Mouse (Mus musculus) hindbrain, postnatal 0 days (tissue): Measurements from ENCODE around the gene Gch1. TPM values are rescaled to one million over a fixed set of nuclear protein-coding genes. Genes with fewer than 3 reads are reported as not detected.

ENCODE experiments used
- ATAC-seq: fragments of 200-750 bp; cut with Nextera tagmentation; 2 replicates; pipeline ENCODE4 v1.8.0; 2017; ENCODE audit warnings: mild to moderate bottlenecking, moderate TSS enrichment, moderate library complexity
- DNase-seq: peaks from one replicate; pipeline ENCODE4 v3.0.0-alpha.2; 2015; ENCODE audit warnings: low spot score
- H3K27ac ChIP-seq: fragments of 300-500 bp; sonication (generic); 2 replicates; pipeline ENCODE4 v1.5.1; 2014; ENCODE audit warnings: mild to moderate bottlenecking
- H3K27me3 ChIP-seq: fragments of 300-500 bp; sonication (generic); 2 replicates; pipeline ENCODE4 v1.6.1; 2014; ENCODE audit warnings: low read length, mixed read lengths; ENCODE audit not compliant: insufficient read depth
- H3K36me3 ChIP-seq: fragments of 300-500 bp; sonication (generic); 2 replicates; pipeline ENCODE4 v1.6.1; 2014; ENCODE audit warnings: low read length, mixed read lengths; ENCODE audit not compliant: insufficient read depth
- H3K4me1 ChIP-seq: fragments of 300-500 bp; sonication (generic); 2 replicates; pipeline ENCODE4 v1.6.1; 2014; ENCODE audit warnings: antibody characterized with exemption, low read length, mixed read lengths; ENCODE audit not compliant: insufficient read depth
- H3K4me2 ChIP-seq: fragments of 300-500 bp; sonication (generic); 2 replicates; pipeline ENCODE4 v1.6.1; 2014; ENCODE audit warnings: low read depth, mild to moderate bottlenecking, low read length, moderate library complexity, mixed read lengths
- H3K4me3 ChIP-seq: fragments of 300-500 bp; sonication (generic); 2 replicates; pipeline ENCODE4 v1.5.1; 2014; ENCODE audit warnings: low read length
- H3K9ac ChIP-seq: fragments of 300-500 bp; sonication (generic); replicated peaks from 2 replicates; pipeline ENCODE4 v1.6.1; 2014; ENCODE audit warnings: mild to moderate bottlenecking, low read length, moderate library complexity, mixed read lengths
- H3K9me3 ChIP-seq: fragments of 300-500 bp; sonication (generic); 2 replicates; pipeline ENCODE4 v1.6.1; 2016; ENCODE audit warnings: low read length, mixed read lengths
- CTCF ChIP-seq: IDR thresholded peaks from 2 replicates; pipeline ENCODE4 v1.5.1; 2016; ENCODE audit warnings: antibody characterized with exemption, control low read depth, low read depth
- WGBS: fragments of 180-500 bp; shearing (Covaris S2); extraction: QIAGEN DNeasy Blood & Tissue Kit; methylation state at CpG from one replicate; pipeline ENCODE4 v1.1.7; 2014; 5-methylcytosine and 5-hydroxymethylcytosine counted together
- polyA plus RNA-seq: library from polyadenylated mRNA; unstranded; fragments of >200 nt; fragmentation: Nextera tagmentation; extraction: Ambion mirVana; gene quantifications from 2 replicates; pipeline ENCODE4 v1.2.1, GENCODE M21; 2015
- total RNA-seq: library from RNA; depleted of rRNA; stranded (reverse); fragments of >200 nt; gene quantifications from 2 replicates; pipeline ENCODE4 v1.2.3, GENCODE M21; 2014

The Gch1 gene
- total and polyA plus RNA-seq, 2 experiments from 2014 or later = 6.1 to 10.7 TPM

- no peak for ATAC-seq
- H3K9me3 ChIP-seq = no peaks in the 10 kb centered on the region
Measured at GRCm38 (mm10) chr14:47218766-47219606, 29.8 kb upstream of the Gch1 start.

GRCm38 (mm10) chr14:47216541-47216940 lies 27.3 kb upstream of the Gch1 start:
- H3K27ac ChIP-seq = no peak overlapping the region
- ATAC-seq = no peak
- TF ChIP-seq CTCF = no peak
- no peaks in the 10 kb centered on the region for H3K4me1 ChIP-seq
- H3K4me2 ChIP-seq = no peak overlapping the region
- WGBS = 88% methylated on average over 2 of the region's 2 CpGs
- H3K27me3 ChIP-seq = no peaks in the 10 kb centered on the region
- DNase-seq = no peak
- H3K9me3 ChIP-seq = no peaks in the 10 kb centered on the region
- H3K4me3 ChIP-seq = no peak overlapping the region
- H3K9ac ChIP-seq = no peak overlapping the region
- H3K36me3 ChIP-seq = no peaks in the 10 kb centered on the region

More at GRCm38 (mm10) chr14:47218766-47219606, 29.8 kb upstream of the Gch1 start:
- Histone ChIP-seq H3K27ac (no peak overlapping the region), H3K4me1 (no peaks in the 10 kb centered on the region), H3K36me3 (no peaks in the 10 kb centered on the region), H3K27me3 (no peaks in the 10 kb centered on the region), H3K9ac (no peak overlapping the region), H3K4me3 (no peak overlapping the region), H3K4me2 (no peak overlapping the region)
- no peak for TF ChIP-seq CTCF
- WGBS = 77% methylated on average over 9 of the region's 9 CpGs
- no peak for DNase-seq

- no peak for TF ChIP-seq CTCF
- Histone ChIP-seq H3K36me3 (no peaks in the 10 kb centered on the region), H3K4me1 (no peaks in the 10 kb centered on the region), H3K4me3 (no peak overlapping the region), H3K9ac (no peak overlapping the region), H3K4me2 (no peak overlapping the region), H3K27me3 (no peaks in the 10 kb centered on the region), H3K27ac (no peak overlapping the region), H3K9me3 (no peaks in the 10 kb centered on the region)
- ATAC-seq = no peak
- DNase-seq = no peak
- 77% methylated on average over 5 of the region's 5 CpGs for WGBS
Measured at GRCm38 (mm10) chr14:47214367-47214766, 25.2 kb upstream of the Gch1 start.

- Histone ChIP-seq H3K27ac (no peak overlapping the region), H3K9me3 (no peaks in the 10 kb centered on the region), H3K4me1 (no peaks in the 10 kb centered on the region), H3K4me3 (no peak overlapping the region), H3K4me2 (no peak overlapping the region), H3K27me3 (no peaks in the 10 kb centered on the region), H3K9ac (no peak overlapping the region), H3K36me3 (no peaks in the 10 kb centered on the region)
- DNase-seq (no peak), ATAC-seq (no peak)
- 83% methylated on average over 4 of the region's 4 CpGs for WGBS
- TF ChIP-seq CTCF = no peak
Measured at GRCm38 (mm10) chr14:47213305-47213704, 24.1 kb upstream of the Gch1 start.

GRCm38 (mm10) chr14:47209669-47210164 lies 20.5 kb upstream of the Gch1 start:
- TF ChIP-seq CTCF = no peak
- H3K36me3 ChIP-seq = no peaks in the 10 kb centered on the region
- H3K27ac ChIP-seq = no peak overlapping the region
- no peaks in the 10 kb centered on the region for H3K27me3 ChIP-seq
- H3K4me3 ChIP-seq = no peak overlapping the region
- no peak for ATAC-seq
- no peak overlapping the region for H3K4me2 ChIP-seq
- H3K9ac ChIP-seq = no peak overlapping the region
- WGBS = 71% methylated on average over 4 of the region's 4 CpGs
- DNase-seq = no peak
- H3K9me3 ChIP-seq = no peaks in the 10 kb centered on the region
- H3K4me1 ChIP-seq = no peaks in the 10 kb centered on the region

- Histone ChIP-seq H3K36me3 (no peaks in the 10 kb centered on the region), H3K27me3 (no peaks in the 10 kb centered on the region), H3K4me2 (no peak overlapping the region), H3K9me3 (no peaks in the 10 kb centered on the region), H3K4me1 (no peaks in the 10 kb centered on the region), H3K27ac (no peak overlapping the region), H3K4me3 (no peak overlapping the region), H3K9ac (no peak overlapping the region)
- no peak for DNase-seq
- no peak for ATAC-seq
- no peak for TF ChIP-seq CTCF
- 93% methylated on average over 12 of the region's 12 CpGs for WGBS
Measured at GRCm38 (mm10) chr14:47208564-47209493, 19.6 kb upstream of the Gch1 start.
